Mouse (Mus musculus) spleen, adult 2 months (tissue): ENCODE results near the gene Dppa3.

ENCODE experiments used
- CTCF ChIP-seq: fragments of 200-500 bp; IDR thresholded peaks from 2 replicates; pipeline ENCODE4 v1.5.1; 2011; ENCODE audit warnings: mild to moderate bottlenecking, inconsistent platforms; ENCODE audit not compliant: insufficient read depth, insufficient read length, insufficient replicate concordance; ENCODE audit errors: extremely low read depth
- POLR2A ChIP-seq: fragments of 200-500 bp; IDR thresholded peaks from 2 replicates; pipeline ENCODE4 v1.6.1; 2011; ENCODE audit warnings: low read depth, low read length, inconsistent platforms

DNA sequence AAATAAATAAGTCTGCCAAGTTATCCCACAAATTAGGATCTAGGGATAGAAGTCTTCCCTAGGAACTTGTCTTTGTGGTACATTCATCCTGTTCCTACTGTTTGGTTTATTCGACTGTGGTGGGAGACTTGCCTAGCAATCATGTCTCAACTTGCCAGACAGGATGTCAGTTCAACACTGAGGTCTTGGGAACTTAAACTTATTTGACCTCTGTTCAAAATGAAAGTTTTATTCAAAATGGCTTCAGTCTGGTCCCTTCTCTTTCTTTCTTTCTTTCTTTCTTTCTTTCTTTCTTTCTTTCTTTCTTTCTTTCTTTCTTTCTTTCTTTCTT is 23.3 kb upstream of the Dppa3 start:
- TF ChIP-seq CTCF: no peak
- TF ChIP-seq POLR2A: no peak
